Mouse (Mus musculus): ENCODE measurements around the gene Ccdc149. TPM values are rescaled to one million over a fixed set of nuclear protein-coding genes. Genes with fewer than 3 reads are reported as not detected.
A peak's percentile ranks its signal among the peaks of the same experiment; 100 is the strongest.

Gene Ccdc149
- polyA plus RNA-seq, 1 experiment from 2014 or later = 1.9 TPM

DNA sequence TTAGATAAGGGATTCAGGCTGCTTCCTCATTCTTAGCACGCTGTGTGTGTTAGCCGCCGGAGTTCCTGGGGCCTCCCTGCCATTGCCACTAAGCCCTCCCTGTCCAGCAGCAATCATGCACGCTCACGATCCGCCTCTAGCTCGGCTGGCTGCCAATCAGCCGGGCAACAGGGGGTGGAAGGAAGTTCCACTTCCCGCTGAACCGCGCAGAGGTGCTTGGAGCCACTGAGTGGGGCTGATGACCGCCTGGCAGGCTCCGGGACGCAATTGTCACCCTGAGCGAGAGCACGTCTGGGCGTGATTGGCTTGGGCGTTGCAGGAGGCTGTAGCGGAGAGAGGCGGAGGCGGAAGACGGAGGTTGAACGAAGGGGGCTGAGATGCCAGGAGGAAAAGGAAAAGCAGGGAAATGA, 5.0 kb upstream of the Ccdc149 start:
- Histone ChIP-seq H3K27me3 (ENCODE audit: low read depth, poor library complexity, severe bottlenecking) (peaks cover 27% of the 10 kb centered on the region), H3K9me3 (replicated peaks) (peaks cover 4% of the 10 kb centered on the region; the same call in 1 of the 2 replicates), H3K27ac (replicated peaks) (peak overlapping the region; percentile 83), H3K36me3 (no peaks in the 10 kb centered on the region), H3K4me1 (peaks cover 23% of the 10 kb centered on the region), H3K4me3 (peak overlapping the region; percentile 56)
- WGBS = under 1% methylated on average over 23 of the region's 23 CpGs
- peak; percentile 86 for DNase-seq (ENCODE audit: low spot score)

DNA sequence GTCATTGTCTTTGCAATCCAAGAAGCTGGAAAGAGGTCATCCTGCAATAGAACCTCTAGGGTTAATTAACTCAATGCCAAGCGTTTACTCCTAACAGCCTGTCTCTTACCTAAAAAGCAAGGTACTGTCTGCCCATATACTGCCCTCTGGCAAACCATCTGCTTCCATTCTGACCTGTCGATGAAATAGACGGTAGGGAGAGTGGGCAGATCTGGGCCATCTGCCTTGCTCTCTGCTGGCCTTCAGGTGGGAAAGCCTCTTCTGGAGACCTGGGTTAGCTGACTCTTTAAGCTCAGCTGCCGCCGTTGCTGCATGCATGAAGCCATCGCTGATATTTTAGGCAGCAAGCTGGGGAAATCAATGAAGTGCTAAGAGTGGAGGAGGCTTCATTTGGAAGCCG, 2.7 kb upstream of the Ccdc149 start:
- WGBS = 88% methylated on average over 7 of the region's 7 CpGs
- Histone ChIP-seq H3K4me3 (no peak overlapping the region), H3K27ac (replicated peaks) (no peak overlapping the region), H3K9me3 (replicated peaks) (peaks cover 4% of the 10 kb centered on the region; the same call in 1 of the 2 replicates), H3K27me3 (ENCODE audit: low read depth, poor library complexity, severe bottlenecking) (peaks cover 34% of the 10 kb centered on the region), H3K36me3 (no peaks in the 10 kb centered on the region), H3K4me1 (peaks cover 29% of the 10 kb centered on the region)
- no peak for DNase-seq (ENCODE audit: low spot score)

DNA sequence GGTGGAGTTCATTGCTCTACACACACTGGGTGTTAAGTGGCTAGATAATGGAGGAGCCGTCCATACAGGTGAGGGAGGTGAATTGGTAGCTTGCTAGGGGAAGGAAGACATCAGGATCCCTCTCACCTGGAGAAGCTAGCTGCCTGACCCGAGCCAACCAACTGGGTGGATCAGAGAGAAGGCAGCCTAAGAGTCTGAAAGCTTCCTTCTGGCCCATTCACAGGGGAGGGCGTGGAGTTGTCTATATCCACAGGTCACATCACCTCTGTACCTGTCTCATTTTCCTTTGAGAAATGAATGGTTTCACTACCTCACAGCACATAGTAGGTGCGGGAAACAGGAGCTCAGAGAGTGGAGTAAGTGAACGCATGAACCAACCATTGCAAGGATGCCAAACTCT, 770 bp downstream of the Ccdc149 start:
- peaks cover 34% of the 10 kb centered on the region for H3K27me3 ChIP-seq (ENCODE audit: low read depth, poor library complexity, severe bottlenecking)
- H3K4me1 ChIP-seq = peaks cover 10% of the 10 kb centered on the region
- no peak overlapping the region for H3K27ac ChIP-seq (replicated peaks)
- no peaks in the 10 kb centered on the region; the same call in 1 of the 2 replicates for H3K9me3 ChIP-seq (replicated peaks)
- WGBS = 51% methylated on average over 5 of the region's 5 CpGs
- H3K4me3 ChIP-seq = peak overlapping the region; percentile 67
- H3K36me3 ChIP-seq = no peaks in the 10 kb centered on the region
- DNase-seq (ENCODE audit: low spot score) = no peak

DNA sequence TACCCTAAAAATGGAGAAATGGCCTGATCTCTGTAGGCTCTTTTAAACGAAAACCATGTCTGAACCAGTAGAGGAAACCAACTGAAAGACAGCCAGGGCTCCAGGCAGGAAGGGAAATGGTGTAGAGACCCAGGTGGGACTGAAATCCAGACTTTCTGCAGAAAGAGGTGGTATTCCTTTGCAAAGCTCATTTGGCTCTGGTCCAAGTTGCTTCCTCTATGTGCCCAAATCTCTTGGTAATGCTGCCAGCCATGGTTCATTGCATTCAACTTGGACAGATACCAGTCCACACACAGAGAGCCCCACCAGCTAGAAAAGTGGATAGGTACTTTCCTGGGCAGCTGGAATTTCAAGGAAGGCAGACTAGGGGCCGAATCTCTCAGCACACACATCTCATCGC, 3.5 kb downstream of the Ccdc149 start:
- Histone ChIP-seq H3K4me3 (no peak overlapping the region), H3K36me3 (no peaks in the 10 kb centered on the region), H3K9me3 (replicated peaks) (peaks cover 7% of the 10 kb centered on the region), H3K27ac (replicated peaks) (no peak overlapping the region), H3K4me1 (peaks cover 10% of the 10 kb centered on the region), H3K27me3 (ENCODE audit: low read depth, poor library complexity, severe bottlenecking) (peaks cover 21% of the 10 kb centered on the region)
- DNase-seq (ENCODE audit: low spot score) = no peak
- WGBS = 79% methylated on average over 3 of the region's 3 CpGs

DNA sequence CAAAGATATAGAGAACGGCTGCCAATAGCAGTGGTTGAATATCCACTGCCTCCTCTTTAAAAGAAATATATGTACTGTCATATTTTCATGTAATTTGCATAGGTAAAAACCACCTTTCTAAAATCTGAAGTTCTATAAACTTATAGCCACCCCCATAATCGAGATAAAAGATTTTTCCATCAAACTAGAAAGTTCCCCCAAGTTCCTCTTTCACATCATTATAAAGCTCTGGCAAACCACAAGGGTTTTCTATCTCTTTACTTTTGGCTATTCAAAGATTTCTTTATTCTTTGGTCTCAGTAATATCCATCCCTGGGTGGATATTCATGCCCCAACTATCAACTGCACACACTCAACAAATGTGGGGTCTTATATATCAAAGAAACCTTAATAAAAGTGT, 8.9 kb downstream of the Ccdc149 start:
- Histone ChIP-seq H3K4me1 (no peaks in the 10 kb centered on the region), H3K36me3 (no peaks in the 10 kb centered on the region), H3K9me3 (replicated peaks) (peaks cover 7% of the 10 kb centered on the region), H3K27ac (replicated peaks) (no peak overlapping the region), H3K27me3 (ENCODE audit: low read depth, poor library complexity, severe bottlenecking) (no peaks in the 10 kb centered on the region), H3K4me3 (no peak overlapping the region)
- DNase-seq (ENCODE audit: low spot score) = no peak
- WGBS = 77% methylated on average over 2 of the region's 2 CpGs

DNA sequence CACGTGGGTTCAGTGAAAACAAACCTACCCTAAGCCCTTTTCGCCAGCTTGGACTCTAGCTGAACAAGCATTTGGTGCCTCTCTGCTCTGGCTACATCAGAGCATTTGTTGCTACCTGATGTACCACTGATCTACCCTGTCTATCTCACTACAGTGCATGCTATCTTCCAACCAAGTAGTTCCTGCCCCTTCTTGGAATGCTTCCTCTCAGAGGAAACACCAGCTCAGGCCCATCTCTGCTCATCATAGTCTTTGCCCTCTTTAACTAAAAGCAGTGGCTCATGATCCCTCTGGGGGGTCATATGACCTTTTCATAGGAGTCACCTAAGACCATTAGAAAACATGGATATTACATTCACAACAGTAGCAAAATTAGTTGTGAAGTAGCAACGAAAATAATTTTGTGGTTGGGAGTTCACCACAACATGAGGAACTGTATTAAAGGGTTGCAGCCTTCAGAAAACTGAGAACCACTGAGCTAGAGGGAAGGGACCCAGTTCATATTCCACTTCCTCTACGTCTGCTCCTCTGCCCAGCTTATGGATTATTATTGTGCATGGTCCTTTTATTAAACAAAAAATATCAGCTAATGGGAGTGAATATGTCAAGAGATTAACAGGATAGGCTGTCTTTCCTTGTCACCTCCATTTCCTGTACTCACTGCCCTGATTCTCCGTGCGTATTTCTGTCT, 9.7 kb downstream of the Ccdc149 start:
- no peaks in the 10 kb centered on the region for H3K27me3 ChIP-seq (ENCODE audit: low read depth, poor library complexity, severe bottlenecking)
- 0 out of 2 replicates have a peak, but pooled peaks cover 5% of the 10 kb centered on the region for H3K4me1 ChIP-seq
- DNase-seq (ENCODE audit: low spot score) = no peak
- WGBS = 78% methylated on average over 6 of the region's 6 CpGs
- peaks cover 7% of the 10 kb centered on the region for H3K9me3 ChIP-seq (replicated peaks)
- no peaks in the 10 kb centered on the region for H3K36me3 ChIP-seq
- no peak overlapping the region for H3K4me3 ChIP-seq
- H3K27ac ChIP-seq (replicated peaks) = no peak overlapping the region

DNA sequence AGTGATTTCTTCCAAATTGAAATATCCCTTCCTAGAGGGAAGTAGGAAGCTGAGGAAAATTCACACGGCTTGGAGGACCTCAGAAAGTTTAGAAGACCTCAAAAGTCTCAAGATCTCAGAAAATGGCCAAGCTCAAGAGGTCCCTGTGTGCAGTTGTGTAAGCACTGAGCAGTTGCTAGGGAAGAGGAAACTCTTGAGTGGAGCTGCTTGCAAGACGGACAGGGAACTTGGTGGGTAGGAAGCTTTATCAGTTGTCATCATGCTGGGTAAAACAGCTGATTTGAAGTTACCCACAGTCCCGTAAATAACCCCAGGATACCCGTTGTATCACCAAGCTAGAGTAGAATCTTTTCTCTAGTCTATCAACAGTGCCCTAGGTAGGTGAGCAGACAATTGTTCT, 12.0 kb downstream of the Ccdc149 start:
- no peak overlapping the region for H3K27ac ChIP-seq (replicated peaks)
- no peak for DNase-seq (ENCODE audit: low spot score)
- no peaks in the 10 kb centered on the region for H3K9me3 ChIP-seq (replicated peaks)
- H3K27me3 ChIP-seq (ENCODE audit: low read depth, poor library complexity, severe bottlenecking) = no peaks in the 10 kb centered on the region
- H3K4me3 ChIP-seq = no peak overlapping the region
- WGBS = 85% methylated on average over 4 of the region's 4 CpGs
- H3K36me3 ChIP-seq = no peaks in the 10 kb centered on the region
- 0 out of 2 replicates have a peak, but pooled peaks cover 5% of the 10 kb centered on the region for H3K4me1 ChIP-seq

DNA sequence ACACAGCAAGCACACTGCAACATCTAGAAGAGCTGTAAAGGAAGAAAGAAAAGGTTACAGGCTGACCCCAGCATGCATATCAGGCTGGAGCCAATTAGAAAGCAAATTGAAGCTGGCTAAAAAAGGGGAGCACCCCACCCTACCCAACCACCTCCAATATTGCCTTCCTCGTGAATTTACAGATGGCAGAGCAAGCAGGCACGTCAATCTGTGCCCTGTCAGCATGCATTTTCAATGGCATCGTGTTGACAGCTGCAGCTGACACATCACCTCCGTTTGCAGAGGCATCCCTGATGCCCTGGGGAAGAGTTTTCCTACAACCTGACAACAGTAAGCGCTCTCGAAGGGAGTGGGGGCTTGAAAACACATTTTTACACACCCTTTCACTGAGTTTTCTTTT, 14.2 kb downstream of the Ccdc149 start:
- Histone ChIP-seq H3K4me3 (no peak overlapping the region), H3K4me1 (0 out of 2 replicates have a peak, but pooled peaks cover 5% of the 10 kb centered on the region), H3K36me3 (no peaks in the 10 kb centered on the region), H3K27me3 (ENCODE audit: low read depth, poor library complexity, severe bottlenecking) (no peaks in the 10 kb centered on the region), H3K27ac (replicated peaks) (no peak overlapping the region), H3K9me3 (replicated peaks) (no peaks in the 10 kb centered on the region)
- WGBS = 82% methylated on average over 6 of the region's 6 CpGs
- no peak for DNase-seq (ENCODE audit: low spot score)

DNA sequence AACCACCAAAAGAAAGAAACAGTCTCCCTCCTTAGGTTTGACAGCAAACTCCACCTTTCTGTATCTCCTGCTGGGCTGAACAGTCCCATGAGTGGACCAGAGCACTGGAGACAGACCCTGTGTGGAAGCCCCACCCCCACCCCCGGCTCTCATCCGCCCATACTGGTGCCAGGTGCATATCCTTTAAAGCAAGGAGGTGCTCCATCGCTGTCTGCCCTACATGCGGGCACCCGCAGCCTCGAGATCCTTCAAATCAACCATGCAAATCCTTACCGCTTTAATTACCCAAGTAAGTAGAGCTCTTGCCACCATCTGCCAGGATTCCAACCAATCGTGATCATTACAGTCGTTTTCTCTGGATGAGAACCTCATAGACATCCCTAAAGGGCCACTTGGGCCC, 20.5 kb downstream of the Ccdc149 start:
- no peak for DNase-seq (ENCODE audit: low spot score)

DNA sequence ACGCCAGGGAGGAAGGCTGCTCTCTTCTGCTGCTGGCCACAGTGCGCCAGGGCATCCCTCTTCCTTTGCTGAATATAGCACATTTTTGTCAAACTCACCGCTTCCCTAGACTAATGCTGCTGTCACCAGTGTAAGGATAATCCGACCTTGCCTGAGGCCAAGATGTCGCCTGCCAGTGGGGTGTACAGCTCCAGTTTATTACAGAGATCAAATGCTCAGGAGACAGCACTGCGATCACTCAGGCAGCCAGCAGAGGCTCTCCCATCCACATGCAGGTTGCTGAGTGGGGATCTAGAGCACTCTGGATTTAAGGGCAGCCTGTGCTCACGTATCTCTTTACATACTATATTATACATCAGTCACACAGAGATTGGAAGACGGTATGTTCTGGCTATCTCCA, 22.1 kb downstream of the Ccdc149 start:
- 82% methylated on average over 8 of the region's 8 CpGs for WGBS
- Histone ChIP-seq H3K27ac (replicated peaks) (no peak overlapping the region), H3K27me3 (ENCODE audit: low read depth, poor library complexity, severe bottlenecking) (no peaks in the 10 kb centered on the region), H3K36me3 (no peaks in the 10 kb centered on the region), H3K4me1 (no peaks in the 10 kb centered on the region), H3K4me3 (no peak overlapping the region), H3K9me3 (replicated peaks) (no peaks in the 10 kb centered on the region; the same call in 1 of the 2 replicates)
- DNase-seq (ENCODE audit: low spot score) = no peak

More for the DNA sequence above, 20.5 kb downstream of the Ccdc149 start:
- Histone ChIP-seq H3K27ac (replicated peaks) (no peak overlapping the region), H3K9me3 (replicated peaks) (no peaks in the 10 kb centered on the region), H3K4me3 (no peak overlapping the region), H3K36me3 (no peaks in the 10 kb centered on the region), H3K4me1 (no peaks in the 10 kb centered on the region), H3K27me3 (ENCODE audit: low read depth, poor library complexity, severe bottlenecking) (no peaks in the 10 kb centered on the region)
- WGBS = 85% methylated on average over 9 of the region's 9 CpGs

DNA sequence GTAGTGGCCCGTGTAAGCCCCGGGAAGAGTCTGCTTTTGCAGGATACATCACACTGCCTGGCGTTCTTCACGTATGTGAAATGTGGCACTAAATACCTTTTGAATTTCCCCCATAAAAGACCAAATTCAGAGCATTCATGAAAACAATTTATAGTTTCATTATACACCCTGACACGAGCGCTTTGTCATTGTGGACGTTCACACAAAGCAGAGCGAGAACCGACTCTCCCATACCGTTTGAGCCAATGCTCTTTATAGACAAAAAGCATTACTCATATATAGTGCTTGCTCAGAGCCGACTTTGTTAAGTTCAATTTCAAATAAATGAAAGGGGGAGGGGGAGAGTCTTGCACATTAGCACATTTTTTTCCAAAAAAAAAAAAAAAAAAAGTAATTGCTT, 31.0 kb downstream of the Ccdc149 start:
- DNase-seq (ENCODE audit: low spot score) = no peak
- Histone ChIP-seq H3K4me1 (no peaks in the 10 kb centered on the region), H3K27me3 (ENCODE audit: low read depth, poor library complexity, severe bottlenecking) (no peaks in the 10 kb centered on the region), H3K9me3 (replicated peaks) (peaks cover 12% of the 10 kb centered on the region; the same call in 1 of the 2 replicates), H3K36me3 (no peaks in the 10 kb centered on the region), H3K27ac (replicated peaks) (no peak overlapping the region), H3K4me3 (no peak overlapping the region)
- 91% methylated on average over 11 of the region's 11 CpGs for WGBS

DNA sequence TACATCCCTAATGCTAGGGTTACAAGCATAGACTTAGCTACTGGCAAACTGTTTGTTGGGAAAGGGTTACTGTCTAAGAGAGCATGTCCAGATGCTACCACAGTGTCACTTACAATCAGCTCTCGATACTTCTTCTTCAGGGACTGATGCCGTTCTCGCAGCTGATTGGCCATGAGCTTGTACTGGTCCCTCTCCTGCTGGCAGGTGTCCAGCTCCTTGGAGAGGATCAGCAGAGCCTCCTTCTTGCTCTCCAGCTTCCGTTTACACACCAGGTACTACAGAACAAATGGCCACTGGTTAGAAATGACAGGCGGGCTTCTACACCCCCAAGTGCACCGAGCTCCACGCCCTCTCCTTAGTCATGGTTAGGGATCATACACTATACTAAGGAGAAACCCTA, 32.4 kb downstream of the Ccdc149 start:
- Histone ChIP-seq H3K36me3 (no peaks in the 10 kb centered on the region), H3K27me3 (ENCODE audit: low read depth, poor library complexity, severe bottlenecking) (no peaks in the 10 kb centered on the region), H3K27ac (replicated peaks) (no peak overlapping the region), H3K9me3 (replicated peaks) (peaks cover 12% of the 10 kb centered on the region; the same call in 1 of the 2 replicates), H3K4me3 (no peak overlapping the region), H3K4me1 (no peaks in the 10 kb centered on the region)
- WGBS = 89% methylated on average over 7 of the region's 7 CpGs
- no peak for DNase-seq (ENCODE audit: low spot score)

DNA sequence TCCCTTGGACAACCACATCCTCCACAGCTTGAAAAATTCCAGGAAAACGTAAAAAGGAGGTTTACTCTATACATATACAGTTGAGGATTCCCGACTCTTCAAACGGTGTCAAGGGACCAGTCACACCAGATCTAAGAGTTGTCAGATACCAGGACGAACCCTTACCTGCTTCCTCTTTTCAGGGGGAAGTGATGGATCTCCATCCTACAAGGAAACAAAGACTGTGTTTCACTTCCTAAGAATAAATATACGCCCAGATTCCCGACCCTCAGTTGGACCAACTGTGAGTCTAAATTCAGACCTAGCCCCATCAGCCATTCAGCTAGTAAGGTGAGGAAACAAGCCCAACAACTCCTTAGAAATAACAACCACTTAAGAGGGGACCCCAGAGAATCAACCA, 35.8 kb downstream of the Ccdc149 start:
- H3K27ac ChIP-seq (replicated peaks) = no peak overlapping the region
- no peak overlapping the region for H3K4me3 ChIP-seq
- no peaks in the 10 kb centered on the region for H3K9me3 ChIP-seq (replicated peaks)
- no peaks in the 10 kb centered on the region for H3K36me3 ChIP-seq
- no peaks in the 10 kb centered on the region for H3K4me1 ChIP-seq
- no peak for DNase-seq (ENCODE audit: low spot score)
- 90% methylated on average over 6 of the region's 6 CpGs for WGBS
- no peaks in the 10 kb centered on the region for H3K27me3 ChIP-seq (ENCODE audit: low read depth, poor library complexity, severe bottlenecking)
